16 mouse cellular contexts compared by ENCODE assay signal in genomic region chr11:88253514-88254167, GRCm38 (mm10). TPM values are rescaled to one million over a fixed set of nuclear protein-coding genes. Genes with fewer than 3 reads are reported as not detected.
DNase-seq lines count a peak whose midpoint lies in the region; ATAC-seq and TF ChIP-seq lines count a peak whose summit lies in the region.
"Had no signal": no experiment of that assay in that cellular context is flagged by ENCODE, and none has a peak within 500 bp of the region (broad histone marks: within the 10 kb centered on the region; RNA-seq: fewer than 3 reads in every experiment).

No protein-coding gene starts in this region.

- no peak for ATAC-seq in heart, postnatal 0 days (ENCODE audit: insufficient read depth, low read depth)
- peak; percentile 28; the same call in 1 of the 2 replicates for ATAC-seq in midbrain, embryonic 11.5 days (ENCODE audit: low FRiP score)
- no peak for ATAC-seq in monocyte, adult 5-6 weeks (replicated peaks; ENCODE audit: insufficient number of reproducible peaks, low FRiP score, low TSS enrichment, poor library complexity, severe bottlenecking)
- ATAC-seq: activated CD4-positive, CD25-positive, alpha-beta regulatory T cell, adult 4 months had no signal

- H3K4me3 ChIP-seq in heart, postnatal 0 days (ENCODE audit: low read depth, low read length) = no peak overlapping the region
- H3K4me3 ChIP-seq in midbrain, embryonic 11.5 days (ENCODE audit: low read depth, low read length) = peak overlapping the region; percentile 3; the same call in 1 of the 2 replicates
- H3K4me3 ChIP-seq: liver, embryonic 13.5 days had no signal

- H3K4me2 ChIP-seq in heart, postnatal 0 days (ENCODE audit: low read depth, low read length) = no peak overlapping the region
- peak overlapping the region; percentile 31 for H3K4me2 ChIP-seq in midbrain, embryonic 11.5 days
- H3K4me2 ChIP-seq: liver, embryonic 13.5 days had no signal

- DNase-seq in cerebellum, postnatal 14 days = peak; percentile 35 to 48
- no peak for DNase-seq in cerebellum, postnatal 25 days
- DNase-seq in heart, postnatal 0 days (ENCODE audit: low spot score) = no peak
- no peak for DNase-seq in heart, postnatal 4 days
- DNase-seq in midbrain, embryonic 11.5 days (ENCODE audit: low spot score, missing footprints) = peak; percentile 93
- DNase-seq in retina, embryonic 14.5 days (ENCODE audit: low spot score) = peak; percentile 66
- no peak for DNase-seq in layer of hippocampus, postnatal 14 days (ENCODE audit: low spot score in 2 of 2)
- DNase-seq: liver, embryonic 13.5 days had no signal

- peaks cover 20% of the 10 kb centered on the region for H3K4me1 ChIP-seq in heart, postnatal 0 days (ENCODE audit: control insufficient read depth, insufficient read depth)
- peaks cover 37% of the 10 kb centered on the region for H3K4me1 ChIP-seq in midbrain, embryonic 11.5 days (ENCODE audit: control insufficient read depth, insufficient read depth, low read length)

- H3K36me3 ChIP-seq in heart, postnatal 0 days (replicated peaks; ENCODE audit: control insufficient read depth, insufficient read depth, low read length) = no peaks in the 10 kb centered on the region
- no peaks in the 10 kb centered on the region; the same call in 1 of the 2 replicates for H3K36me3 ChIP-seq in midbrain, embryonic 11.5 days (ENCODE audit: control insufficient read depth, insufficient read depth, low read length)
- H3K36me3 ChIP-seq: liver, embryonic 13.5 days had no signal

- TF ChIP-seq EP300 in heart, postnatal 0 days (IDR thresholded peaks at IDR 0.05; ENCODE audit: low read depth) = no peak

- H3K9ac ChIP-seq in heart, postnatal 0 days (replicated peaks; ENCODE audit: low read depth, low read length) = no peak overlapping the region
- H3K9ac ChIP-seq in midbrain, embryonic 11.5 days (ENCODE audit: low read length) = peak overlapping the region; percentile 24
- H3K9ac ChIP-seq: liver, embryonic 13.5 days had no signal

- TF ChIP-seq CTCF in heart, postnatal 0 days (IDR thresholded peaks at IDR 0.05; ENCODE audit: low read depth) = no peak

- 0 out of 2 replicates have a peak, but pooled peaks cover 3% of the 10 kb centered on the region for H3K9me3 ChIP-seq in heart, postnatal 0 days (replicated peaks; ENCODE audit: control insufficient read depth, low read length)
- no peaks in the 10 kb centered on the region; the same call in 1 of the 2 replicates for H3K9me3 ChIP-seq in midbrain, embryonic 11.5 days (ENCODE audit: control insufficient read depth, low read length)
- H3K9me3 ChIP-seq: liver, embryonic 13.5 days had no signal

- no peaks in the 10 kb centered on the region for H3K27me3 ChIP-seq in heart, postnatal 0 days (ENCODE audit: control insufficient read depth, insufficient read depth, low read length)
- no peaks in the 10 kb centered on the region for H3K27me3 ChIP-seq in midbrain, embryonic 11.5 days (ENCODE audit: control insufficient read depth, insufficient read depth, low read length)

- 59% methylated on average over 7 of the region's 7 CpGs for WGBS in heart, postnatal 0 days
- 20% methylated on average over 7 of the region's 7 CpGs for WGBS in midbrain, embryonic 11.5 days

- peak overlapping the region; percentile 65 for H3K27ac ChIP-seq in heart, postnatal 0 days (ENCODE audit: low read depth)
- H3K27ac ChIP-seq in midbrain, embryonic 11.5 days (ENCODE audit: low read depth, low read length) = peak overlapping the region; percentile 88
- H3K27ac ChIP-seq: liver, embryonic 13.5 days; macrophage had no signal

RNA-seq across cellular contexts. Expression of gene Ccdc182, which starts 40.2 kb away (rescaled TPM):
- not detected in 2 replicates for total RNA-seq in heart, postnatal 0 days (2014; rRNA removed; ENCODE audit: low replicate concordance)
- not detected in 2 replicates for polyA plus RNA-seq in heart, postnatal 0 days (2015; fragmentation: Nextera tagmentation; extraction: Ambion mirVana)
- not detected for total RNA-seq in heart, postnatal 4 days (2021)
- polyA plus RNA-seq in midbrain, embryonic 11.5 days (2014; fragmentation: Nextera tagmentation; extraction: Ambion mirVana) = 9.1 and 9.5 TPM in 2 replicates
- total RNA-seq in layer of hippocampus, postnatal 14 days (2021) = not detected
- total RNA-seq in monocyte, adult 5-6 weeks (2017) = not detected in 3 replicates
- total RNA-seq: hematopoietic stem cell, adult 5-6 weeks; left cerebral cortex, postnatal 10 days; neutrophil, adult 5-6 weeks had no signal
- polyA plus RNA-seq: activated CD4-positive, CD25-positive, alpha-beta regulatory T cell, adult 4 months; large intestine, adult 2 months; liver, embryonic 13.5 days; macrophage; small intestine, adult 2 months had no signal

RNA-seq across cellular contexts. Expression of gene Mrps23, which starts 49.5 kb away (rescaled TPM):
- total RNA-seq in heart, postnatal 0 days (2014; rRNA removed; ENCODE audit: low replicate concordance) = 77.6 and 240 TPM in 2 replicates
- polyA plus RNA-seq in heart, postnatal 0 days (2015; fragmentation: Nextera tagmentation; extraction: Ambion mirVana) = 156 TPM in 2 replicates
- 100 to 1,000 TPM; 204 to 207 TPM for total RNA-seq in heart, postnatal 4 days (2021)
- 88.8 TPM in 2 replicates for polyA plus RNA-seq in midbrain, embryonic 11.5 days (2014; fragmentation: Nextera tagmentation; extraction: Ambion mirVana)
- 10 to 100 TPM; 58.2 to 61.3 TPM for total RNA-seq in layer of hippocampus, postnatal 14 days (2021)
- total RNA-seq in monocyte, adult 5-6 weeks (2017) = 64.6 to 115 TPM (median 69.1 TPM) in 3 replicates

Comparison
In these comparisons a context has a peak if more than half of its experiments do, and no peak if none do; other contexts are left out.
1. DNase-seq: peak in cerebellum, postnatal 14 days (2 of 2), midbrain, embryonic 11.5 days (single experiment) and retina, embryonic 14.5 days (single experiment); none in cerebellum, postnatal 25 days (0 of 2), heart, postnatal 0 days (single experiment), heart, postnatal 4 days (single experiment) and layer of hippocampus, postnatal 14 days (0 of 2).